In the genomic region with DNA sequence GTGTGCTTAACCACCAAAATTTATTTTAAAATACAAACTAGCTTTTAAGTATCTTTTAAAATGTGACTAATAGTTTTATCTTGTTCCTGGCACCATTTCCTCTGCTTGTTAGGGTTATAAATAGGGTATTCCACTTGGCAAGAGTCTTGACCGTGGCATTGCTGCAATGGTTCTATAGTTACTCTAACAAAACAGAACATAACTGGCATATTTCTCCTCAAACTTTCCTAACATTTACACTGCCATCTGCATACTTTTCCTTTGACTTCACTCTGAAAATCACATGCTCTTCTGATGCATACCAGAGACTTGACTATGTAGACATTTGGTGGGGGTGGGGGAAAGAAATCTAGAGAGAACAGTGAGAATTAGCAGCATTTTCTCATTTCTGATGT, we compare ENCODE assay signal across 14 mouse cellular contexts.
DNase-seq lines count a peak whose midpoint lies in the region; ATAC-seq and TF ChIP-seq lines count a peak whose summit lies in the region.
"Had no signal": no experiment of that assay in that cellular context is flagged by ENCODE, and none has a peak within 500 bp of the region (broad histone marks: within the 10 kb centered on the region; RNA-seq: fewer than 3 reads in every experiment).

No protein-coding gene starts in this region.

- DNase-seq in heart, postnatal 36 days = no peak
- DNase-seq in adipocyte (ENCODE audit: low spot score) = peak; percentile 60
- peak; percentile 12 for DNase-seq in lung, postnatal 14 days
- no peak for DNase-seq in left cerebral cortex, adult 9 months (ENCODE audit: low spot score in 2 of 2)
- DNase-seq in kidney, adult 9 months = no peak
- DNase-seq: adrenal gland, adult 2 months; cerebellum, adult 9-10 months; gastrocnemius, postnatal 10 days; liver, embryonic 13.5 days; thymus, adult 18-20 months had no signal

- H3ac ChIP-seq in C2C12 (ENCODE audit: control insufficient read depth, insufficient read length, low read depth) = no peak overlapping the region

- 11% methylated on average over 1 of the region's 1 CpGs for WGBS in heart, embryonic 16.5 days

- no peaks in the 10 kb centered on the region for H3K27me3 ChIP-seq in heart, embryonic 16.5 days (ENCODE audit: control insufficient read depth, insufficient read depth, low read length)
- H3K27me3 ChIP-seq in C2C12 (ENCODE audit: control insufficient read depth, insufficient read depth, insufficient read length) = no peaks in the 10 kb centered on the region
- H3K27me3 ChIP-seq: liver, embryonic 13.5 days; megakaryocyte, embryonic 14.5 days; neural tube, embryonic 15.5 days had no signal

- intact Hi-C loops in heart, postnatal 36 days (cut with DNase I) = loop anchor here (10.0 kb wide), 1 partner anchor 164 kb away; no protein-coding TSS in a partner anchor

- no peaks in the 10 kb centered on the region for H3K36me3 ChIP-seq in heart, embryonic 16.5 days (ENCODE audit: control insufficient read depth, insufficient read depth)
- no peaks in the 10 kb centered on the region for H3K36me3 ChIP-seq in C2C12 (ENCODE audit: control insufficient read depth, insufficient read depth)
- H3K36me3 ChIP-seq: liver, embryonic 13.5 days; neural tube, embryonic 15.5 days had no signal

- H3K79me2 ChIP-seq in C2C12 (ENCODE audit: control insufficient read depth, insufficient read depth) = no peaks in the 10 kb centered on the region

- no peak overlapping the region for H3K4me3 ChIP-seq in heart, embryonic 16.5 days (ENCODE audit: low read length)
- no peak overlapping the region for H3K4me3 ChIP-seq in C2C12 (ENCODE audit: insufficient read depth, poor library complexity, severe bottlenecking)
- H3K4me3 ChIP-seq: liver, embryonic 13.5 days; megakaryocyte, embryonic 14.5 days; neural tube, embryonic 15.5 days had no signal

- TF ChIP-seq CTCF in C2C12 (IDR thresholded peaks at IDR 0.05; ENCODE audit: control insufficient read depth, insufficient read depth, insufficient read length) = no peak

- H3K9ac ChIP-seq in heart, embryonic 16.5 days (ENCODE audit: low read length) = no peak overlapping the region
- H3K9ac ChIP-seq: liver, embryonic 13.5 days; neural tube, embryonic 15.5 days had no signal

- no peaks in the 10 kb centered on the region for H3K79me3 ChIP-seq in C2C12 (ENCODE audit: low read depth)

- no peaks in the 10 kb centered on the region for H3K9me3 ChIP-seq in heart, embryonic 16.5 days (replicated peaks; ENCODE audit: control insufficient read depth, low read length)
- H3K9me3 ChIP-seq: liver, embryonic 13.5 days; megakaryocyte, embryonic 14.5 days; neural tube, embryonic 15.5 days had no signal

- ATAC-seq in heart, embryonic 16.5 days (replicated peaks; ENCODE audit: extremely low read depth, insufficient read depth, low FRiP score) = peak; percentile 45; the same call in 1 of the 2 replicates

- H3K4me1 ChIP-seq in heart, embryonic 16.5 days (ENCODE audit: control insufficient read depth, insufficient read depth, low read length) = peaks cover 12% of the 10 kb centered on the region
- H3K4me1 ChIP-seq: liver, embryonic 13.5 days had no signal

- H3K4me2 ChIP-seq in heart, embryonic 16.5 days (ENCODE audit: low read depth, low read length) = no peak overlapping the region
- H3K4me2 ChIP-seq: liver, embryonic 13.5 days; neural tube, embryonic 15.5 days had no signal

- H3K27ac ChIP-seq in heart, embryonic 16.5 days (ENCODE audit: low read length) = peak overlapping the region; percentile 63
- H3K27ac ChIP-seq: liver, embryonic 13.5 days; neural tube, embryonic 15.5 days had no signal

TF ChIP-seq in C2C12, 6 proteins besides CTCF, POLR2A, EP300 and RAD21:
- TF ChIP-seq USF1 (IDR thresholded peaks at IDR 0.05; ENCODE audit: low read depth) (peak; percentile 80), FOSL1 (IDR thresholded peaks at IDR 0.05; ENCODE audit: insufficient read depth, low read length, poor library complexity, severe bottlenecking) (peak; percentile 19), MYOD1 (IDR thresholded peaks at IDR 0.05; ENCODE audit: control insufficient read depth, insufficient read length, low read depth) (no peak), CEBPB (IDR thresholded peaks at IDR 0.05; ENCODE audit: low read depth) (peak; percentile 29)

Comparison
In these comparisons a context has a peak if more than half of its experiments do, and no peak if none do; other contexts are left out.
1. DNase-seq: peak in adipocyte (single experiment) and lung, postnatal 14 days (single experiment); none in heart, postnatal 36 days (0 of 2), left cerebral cortex, adult 9 months (0 of 2) and kidney, adult 9 months (single experiment).